8 mouse cellular contexts compared by ENCODE assay signal in the genomic region with DNA sequence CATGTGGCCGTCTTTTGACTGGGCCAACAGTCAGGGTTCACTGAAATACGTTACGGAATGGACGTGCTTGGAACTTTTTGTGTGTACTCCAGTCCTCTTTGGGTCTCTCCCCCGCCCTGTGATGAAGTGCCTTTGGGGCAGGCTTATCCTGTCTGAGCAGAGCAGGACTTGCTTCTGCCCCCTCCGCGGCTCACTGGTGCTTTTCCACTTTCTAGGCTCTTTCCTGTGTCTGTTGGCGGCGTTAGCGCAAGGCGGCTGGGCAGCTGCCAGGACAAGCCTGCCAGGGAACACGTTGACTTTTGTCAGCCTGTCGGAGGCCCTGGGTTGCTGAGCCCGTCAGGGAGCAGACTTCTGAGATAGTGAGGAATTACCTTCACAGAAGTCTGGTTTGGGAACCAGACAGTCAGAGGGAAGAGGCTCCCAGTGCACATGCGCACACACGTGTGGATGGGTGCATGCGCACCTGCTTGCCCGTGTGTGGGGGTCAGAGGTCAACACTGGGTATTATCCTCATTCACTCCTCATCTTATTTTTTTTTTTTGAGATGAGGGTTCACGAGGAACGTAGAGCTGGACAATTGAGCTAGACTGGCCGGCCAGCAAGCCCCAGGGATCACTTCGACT. TPM values are rescaled to one million over a fixed set of nuclear protein-coding genes. Genes with fewer than 3 reads are reported as not detected.
DNase-seq lines count a peak whose midpoint lies in the region; ATAC-seq lines count a peak whose summit lies in the region.

No protein-coding gene starts in this region.

- peaks cover 3% of the 10 kb centered on the region; the same call in 1 of the 2 replicates for H3K4me1 ChIP-seq in heart, embryonic 11.5 days (ENCODE audit: control insufficient read depth, insufficient read depth, low read length)

- H3K9me3 ChIP-seq in heart, embryonic 11.5 days (replicated peaks; ENCODE audit: control insufficient read depth, low read length): no peaks in the 10 kb centered on the region

- peak; percentile 42 to 53 for DNase-seq in urinary bladder, adult 18-20 months (ENCODE audit: low spot score in 2 of 2)
- no peak for DNase-seq in urinary bladder, postnatal 10 days (ENCODE audit: low spot score)
- peak; percentile 69 for DNase-seq in cerebellum, adult 9-10 months
- peak; percentile 84 to 87 for DNase-seq in kidney, postnatal 36 days
- DNase-seq in ovary, adult 18-20 months (ENCODE audit: low spot score): peak; percentile 57
- no peak for DNase-seq in embryo, embryonic 11 days
- DNase-seq in frontal cortex, postnatal 36 days (ENCODE audit: low spot score in 2 of 2): no peak

- WGBS in heart, embryonic 11.5 days (ENCODE audit: insufficient replicate concordance): 45% methylated on average over 22 of the region's 22 CpGs

- H3K4me2 ChIP-seq in heart, embryonic 11.5 days: peak overlapping the region; percentile 48

- H3K4me3 ChIP-seq in heart, embryonic 11.5 days (ENCODE audit: low read depth, low read length): no peak overlapping the region

- no peak overlapping the region for H3K27ac ChIP-seq in heart, embryonic 11.5 days (ENCODE audit: low read depth, low read length)

- no peaks in the 10 kb centered on the region for H3K36me3 ChIP-seq in heart, embryonic 11.5 days (ENCODE audit: control insufficient read depth, insufficient read depth, low read length)

- H3K9ac ChIP-seq in heart, embryonic 11.5 days (ENCODE audit: low read depth, low read length): no peak overlapping the region

- no peaks in the 10 kb centered on the region for H3K27me3 ChIP-seq in heart, embryonic 11.5 days (ENCODE audit: control insufficient read depth, insufficient read depth, low read length)

- peak; percentile 45; the same call in 1 of the 2 replicates for ATAC-seq in heart, embryonic 11.5 days (replicated peaks; ENCODE audit: insufficient number of reproducible peaks, low FRiP score, low TSS enrichment)

RNA-seq across cellular contexts. Expression of a gene that starts 8.5 kb away (rescaled TPM):
- 62.2 and 67.7 TPM in 2 replicates for polyA plus RNA-seq in heart, embryonic 11.5 days (2014; fragmentation: Nextera tagmentation; extraction: Ambion mirVana)

Comparison
In these comparisons a context has a peak if more than half of its experiments do, and no peak if none do; other contexts are left out.
1. DNase-seq: peak in urinary bladder, adult 18-20 months (2 of 2), cerebellum, adult 9-10 months (single experiment), kidney, postnatal 36 days (2 of 2) and ovary, adult 18-20 months (single experiment); none in urinary bladder, postnatal 10 days (single experiment), embryo, embryonic 11 days (single experiment) and frontal cortex, postnatal 36 days (0 of 2).